Mouse (Mus musculus): Measurements from ENCODE around the gene Gk. TPM values are rescaled to one million over a fixed set of nuclear protein-coding genes. Genes with fewer than 3 reads are reported as not detected.

Gene Gk
- polyA plus RNA-seq (2015; fragmentation: Illumina TruSeq; extraction: RNeasy Lipid Tissue Mini Kit (QIAGEN cat#74804); ENCODE audit: low read depth, low replicate concordance), result 22.8 TPM

GRCm38 (mm10) chrX:85776544-85777087 is at the start of gene Gk:
TSS of gene Gk (minus strand) at chrX:85776819.

Other genes starting within 250 kb of the Gk start
- 12.1 TPM for gene Tab3, start 202.8 kb downstream of the Gk start, polyA plus RNA-seq (2015; fragmentation: Illumina TruSeq; extraction: RNeasy Lipid Tissue Mini Kit (QIAGEN cat#74804); ENCODE audit: low read depth, low replicate concordance)
- gene 5430427O19Rik, start 93.5 kb upstream of the Gk start, polyA plus RNA-seq (2015; fragmentation: Illumina TruSeq; extraction: RNeasy Lipid Tissue Mini Kit (QIAGEN cat#74804); ENCODE audit: low read depth, low replicate concordance), result 0.12 TPM